Mouse (Mus musculus) cerebellum, postnatal 36 days (tissue): ENCODE measurements around the gene Cacna1a.

Experiments used
- DNase-seq, 2 experiments: peaks; one replicate each; pipeline ENCODE4 v3.0.0; 2021 to 2022; ENCODE audit warnings: mixed read lengths in 2 of 2

Gene Cacna1a

DNA sequence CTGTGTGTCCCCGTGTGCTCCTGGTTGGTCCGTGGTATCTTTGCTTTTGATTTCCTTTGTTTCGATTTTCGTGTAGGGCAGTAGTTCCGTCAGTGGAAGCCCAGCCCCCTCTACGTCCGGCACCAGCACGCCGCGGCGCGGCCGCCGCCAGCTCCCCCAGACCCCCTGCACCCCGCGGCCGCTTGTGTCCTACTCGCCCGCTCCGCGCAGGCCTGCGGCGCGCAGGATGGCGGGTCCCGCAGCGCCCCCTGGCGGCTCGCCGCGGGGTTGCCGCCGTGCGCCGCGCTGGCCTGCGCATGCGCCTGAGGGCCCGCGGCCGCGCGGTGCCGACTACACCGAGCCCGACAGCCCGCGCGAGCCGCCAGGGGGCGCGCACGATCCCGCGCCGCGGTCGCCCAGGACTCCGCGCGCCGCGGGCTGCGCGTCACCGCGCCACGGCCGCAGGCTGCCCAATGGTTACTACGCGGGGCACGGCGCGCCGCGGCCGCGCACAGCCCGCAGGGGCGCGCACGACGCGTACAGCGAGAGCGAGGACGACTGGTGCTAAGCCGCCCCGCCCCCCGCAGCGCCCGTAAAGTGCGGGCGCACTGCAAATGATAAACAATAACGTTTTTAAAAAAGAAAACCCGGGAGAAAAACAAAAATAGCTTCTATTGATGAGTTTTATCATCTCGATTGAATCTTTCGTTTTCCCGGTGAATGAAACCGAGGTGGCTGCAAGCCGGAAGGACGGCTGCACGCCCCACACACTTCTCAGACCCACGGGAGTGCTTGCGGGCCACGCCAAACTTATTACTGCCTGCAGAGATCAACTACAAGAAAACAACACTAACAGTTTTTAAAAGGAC, 251.1 kb downstream of the Cacna1a start:
- DNase-seq, result peak; percentile 91 to 94

DNA sequence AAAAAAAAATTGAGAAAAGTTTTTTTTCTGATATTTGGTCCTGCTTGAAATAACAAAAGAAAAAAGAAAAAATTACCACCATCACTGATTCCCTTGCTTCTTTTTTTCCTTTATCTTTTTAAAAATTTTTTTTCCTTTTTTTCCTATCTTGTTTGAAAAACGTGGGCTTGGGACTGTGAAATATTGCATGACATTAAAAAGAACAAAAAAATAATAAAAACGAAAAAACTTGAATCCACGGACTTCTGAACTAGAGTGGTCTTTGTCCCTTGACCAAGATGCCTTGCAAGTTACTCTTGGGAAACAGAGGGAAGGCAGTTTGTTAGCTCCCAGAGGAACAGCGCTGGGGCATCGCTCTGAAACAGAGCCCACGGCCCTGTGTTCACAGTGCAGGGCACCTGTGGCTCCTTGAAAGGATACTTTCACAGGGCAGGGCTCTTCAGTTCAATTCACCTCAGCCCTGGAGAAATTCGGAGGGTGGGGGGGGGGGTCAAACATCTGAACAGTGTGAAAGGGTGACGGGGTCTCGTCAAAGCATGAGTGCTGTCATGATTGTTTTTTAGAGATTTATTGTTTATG, 251.9 kb downstream of the Cacna1a start:
- no peak for DNase-seq

DNA sequence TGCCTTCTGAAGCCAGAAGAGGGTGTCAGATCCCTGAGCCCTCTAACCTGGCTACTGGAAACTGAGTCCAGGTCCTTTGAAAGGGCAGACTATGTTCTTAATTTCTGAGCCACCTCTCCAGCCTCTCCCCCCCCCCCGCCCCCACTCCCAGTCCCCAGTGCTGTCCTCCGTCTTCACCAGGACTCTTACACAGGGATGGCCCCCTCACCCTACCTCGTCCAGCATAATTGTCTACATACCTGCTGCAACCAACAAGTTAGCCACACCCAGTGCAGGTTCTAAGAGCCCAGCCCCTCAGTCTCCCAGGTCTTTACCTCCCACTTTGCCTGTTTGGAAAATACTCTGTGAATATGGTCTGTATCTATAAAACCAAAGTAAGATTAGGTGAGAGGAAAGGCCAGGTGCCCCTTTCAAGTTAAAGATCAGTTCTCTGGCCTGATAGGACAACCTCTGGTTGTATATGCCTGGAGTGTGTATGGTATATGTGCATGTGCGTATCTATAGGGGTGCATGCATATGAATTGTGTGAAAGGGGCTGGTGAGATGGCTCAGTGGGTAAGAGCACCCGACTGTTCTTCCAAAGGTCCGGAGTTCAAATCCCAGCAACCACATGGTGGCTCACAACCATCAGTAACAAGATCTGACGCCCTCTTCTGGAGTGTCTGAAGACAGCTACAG, 252.5 kb downstream of the Cacna1a start:
- DNase-seq, result no peak

DNA sequence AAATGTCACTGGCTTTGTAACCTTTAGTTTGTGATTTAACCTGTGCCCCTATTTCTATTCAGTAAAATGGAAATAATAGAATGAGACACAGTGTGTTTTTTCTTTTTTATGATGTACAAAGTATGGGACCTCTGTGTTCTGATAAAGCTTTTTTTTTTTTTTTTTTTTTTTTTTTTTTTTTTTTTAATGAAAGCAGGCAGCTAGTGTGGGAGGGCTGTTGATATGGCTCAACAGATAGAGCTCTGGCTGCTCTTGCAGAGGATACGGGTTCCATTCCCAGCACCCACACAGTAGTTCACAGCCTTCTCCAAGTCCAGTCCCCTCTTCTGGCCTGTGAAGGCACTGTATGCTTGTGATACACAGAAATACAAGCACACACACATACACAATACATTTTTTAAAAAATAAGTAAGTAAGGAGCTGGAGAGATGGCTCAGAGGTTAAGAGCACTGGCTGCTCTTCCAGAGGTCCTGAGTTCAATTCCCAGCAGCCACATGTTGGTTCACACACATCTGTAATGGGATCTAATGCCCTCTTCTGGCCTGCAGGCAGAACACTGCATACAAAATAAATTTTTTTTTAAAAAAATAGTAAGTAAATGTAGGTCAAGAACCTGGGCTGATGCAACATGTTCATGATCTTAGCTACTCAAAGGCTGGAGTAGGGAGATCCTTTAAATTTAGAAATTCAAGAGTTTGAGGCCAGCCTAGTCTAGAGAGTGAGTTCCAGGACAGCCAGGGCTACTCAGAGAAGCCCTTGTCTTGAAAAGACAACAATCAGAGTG, 253.5 kb downstream of the Cacna1a start:
- DNase-seq, result no peak

DNA sequence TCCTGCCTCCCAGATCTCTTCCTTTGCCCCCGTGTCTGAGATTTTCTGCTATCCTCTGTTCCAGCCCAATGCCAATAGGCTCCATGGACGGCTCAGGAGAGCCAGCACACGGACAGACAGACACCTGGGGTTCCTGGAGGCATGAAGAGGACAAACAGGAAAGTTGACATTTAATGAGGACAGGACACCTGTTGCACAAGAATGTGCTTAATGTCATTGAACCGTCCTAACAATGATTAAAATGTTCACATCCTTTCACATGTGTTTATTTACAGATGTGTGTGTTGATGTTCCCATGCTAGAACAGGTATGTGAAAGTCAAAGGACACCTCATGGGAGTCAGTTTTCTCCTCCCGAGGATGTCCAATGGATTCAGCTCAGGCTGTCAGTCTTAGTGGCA, 254.8 kb downstream of the Cacna1a start:
- no peak for DNase-seq

DNA sequence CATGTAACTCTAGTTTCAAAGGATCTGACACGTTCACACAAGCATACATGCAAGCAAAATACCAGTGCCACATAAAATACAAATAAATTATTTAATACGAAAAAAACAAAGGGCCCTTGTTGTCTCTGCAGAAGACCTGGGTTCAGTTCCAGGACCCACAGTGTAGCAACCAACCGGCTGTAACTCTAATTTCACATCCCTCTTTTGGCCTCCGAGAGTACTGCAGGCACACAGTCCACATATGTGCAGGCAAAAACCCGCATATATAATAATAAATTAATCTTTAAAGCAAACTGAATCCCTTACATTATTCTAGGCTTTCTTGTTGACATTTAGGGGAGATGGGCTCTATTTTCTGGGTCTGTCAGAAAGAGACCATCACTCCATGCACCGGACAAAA, 258.6 kb downstream of the Cacna1a start:
- DNase-seq, result no peak

DNA sequence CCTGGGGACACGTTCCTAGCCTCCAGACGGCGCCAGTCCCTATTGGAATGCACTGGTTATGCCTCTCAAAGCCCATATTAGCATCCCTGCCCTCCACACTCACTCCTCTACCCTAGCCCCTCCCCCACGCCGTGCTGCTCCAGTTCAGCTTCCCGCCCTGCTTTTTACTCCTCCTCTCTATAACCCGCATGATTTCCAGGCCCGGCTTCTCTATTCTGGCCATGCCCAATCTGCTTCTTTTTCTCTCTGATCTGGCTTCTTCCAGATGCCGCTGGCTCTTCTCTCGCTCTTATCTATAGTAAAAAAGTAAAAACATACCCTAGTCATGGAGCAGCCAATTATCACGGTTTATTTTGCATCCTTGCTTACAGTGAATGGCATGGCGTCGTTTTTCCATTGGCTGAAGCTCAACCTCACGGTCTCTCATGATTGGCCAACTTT, 259.2 kb downstream of the Cacna1a start:
- DNase-seq, result no peak

DNA sequence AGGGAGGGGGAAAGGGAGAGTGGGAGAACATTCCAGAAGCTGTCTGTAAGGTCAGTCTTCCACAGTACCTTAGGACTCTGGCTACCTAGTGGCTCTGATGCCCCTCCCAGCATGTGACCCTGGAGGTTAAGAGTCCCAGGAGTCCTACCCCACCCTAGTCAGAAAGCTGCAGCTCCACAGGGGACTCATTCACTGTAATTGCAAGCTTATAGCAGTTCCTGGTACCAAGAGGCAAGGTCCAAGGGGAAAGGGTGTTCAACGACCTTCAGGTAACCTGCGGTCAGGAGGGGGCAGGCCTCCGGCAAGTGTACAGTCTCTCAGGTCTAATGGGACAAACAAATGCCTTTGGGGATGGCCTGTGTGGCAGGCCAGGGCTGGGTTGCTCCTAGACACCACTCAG, 262.0 kb downstream of the Cacna1a start:
- no peak for DNase-seq

DNA sequence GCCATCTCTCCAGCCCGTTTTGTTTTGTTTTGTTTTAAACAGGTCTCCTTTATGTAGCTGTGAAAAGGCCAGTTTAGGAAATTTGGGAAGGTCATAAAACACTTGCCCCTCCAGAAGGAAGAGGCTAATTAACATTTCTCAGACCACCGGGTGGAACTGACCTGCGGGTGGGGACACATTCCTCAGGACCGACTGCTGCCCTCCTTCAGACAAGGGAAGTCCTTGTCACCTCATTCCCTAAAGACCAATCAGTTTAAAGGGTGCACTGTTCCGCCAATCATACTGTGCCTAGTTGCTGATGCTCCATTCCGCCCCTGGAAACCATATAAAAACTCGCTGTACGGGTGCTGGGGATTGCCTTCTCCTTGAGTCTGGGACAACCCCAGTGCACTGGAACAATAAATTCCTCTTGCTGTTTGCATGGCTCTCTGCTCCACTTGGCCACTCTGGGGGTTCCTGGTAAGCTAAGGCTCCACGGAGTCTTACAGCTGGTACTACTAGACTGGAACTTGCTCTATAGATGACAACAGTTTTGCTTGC, 264.9 kb downstream of the Cacna1a start:
- DNase-seq, result no peak

DNA sequence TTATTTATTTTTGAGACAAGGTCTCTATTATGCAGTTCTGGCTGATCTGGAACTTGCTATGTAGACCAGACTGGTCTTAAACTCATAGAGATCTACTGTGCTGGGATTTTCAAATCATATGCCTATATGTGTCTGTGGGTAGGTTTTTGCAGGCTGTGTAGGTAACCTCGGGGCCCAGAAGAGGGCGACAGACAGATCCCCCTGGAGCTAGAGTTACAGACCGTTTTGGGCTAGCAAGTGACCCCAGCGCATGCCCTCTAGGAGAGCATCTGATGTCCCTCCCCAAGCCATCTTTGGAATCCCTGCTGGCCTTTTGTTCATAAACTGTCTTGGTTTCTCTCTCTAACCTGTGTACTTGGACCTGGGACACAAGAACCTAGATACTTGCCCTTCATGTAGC, 266.4 kb downstream of the Cacna1a start:
- DNase-seq, result no peak

DNA sequence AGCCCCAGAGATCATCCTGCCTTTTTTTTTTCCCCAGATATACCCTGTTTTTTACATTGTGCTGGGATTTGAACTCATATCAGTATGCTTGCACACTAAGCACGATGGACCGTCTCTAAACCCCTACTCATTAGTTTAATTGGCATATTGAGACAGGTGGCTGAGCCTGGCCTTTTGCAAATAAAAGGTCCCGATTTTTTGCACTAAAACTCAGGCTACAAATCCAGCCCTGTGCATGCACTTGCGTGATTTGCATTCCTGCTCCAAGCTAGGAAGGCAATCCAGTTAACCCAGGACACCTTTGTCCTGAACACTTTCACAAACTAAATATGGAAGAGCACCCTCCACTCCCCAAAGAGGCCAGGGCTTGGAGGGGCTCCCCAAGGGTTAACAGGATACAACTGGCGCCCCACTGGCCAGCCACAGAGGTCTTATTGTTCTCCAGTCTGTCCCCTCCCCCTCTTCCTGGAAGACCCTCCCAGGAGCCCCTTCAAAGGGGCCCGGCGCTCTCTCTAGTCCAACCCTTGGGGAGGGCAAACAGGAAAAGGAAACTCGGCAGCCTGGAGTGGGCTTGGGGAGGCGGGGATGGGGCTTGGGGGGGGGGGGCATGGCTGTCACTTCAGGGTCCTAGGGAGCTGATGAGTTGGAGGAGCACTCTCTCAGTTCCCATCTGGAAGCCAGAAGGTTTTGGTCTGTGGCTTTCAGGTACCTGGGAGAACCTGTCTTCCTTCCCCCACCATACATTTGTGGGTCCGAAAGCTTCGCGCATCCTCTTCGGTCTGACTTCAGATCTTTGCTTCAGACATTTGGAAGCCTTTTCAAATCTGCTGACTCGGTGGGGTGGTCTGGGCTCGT, 267.3 kb downstream of the Cacna1a start:
- no peak for DNase-seq

DNA sequence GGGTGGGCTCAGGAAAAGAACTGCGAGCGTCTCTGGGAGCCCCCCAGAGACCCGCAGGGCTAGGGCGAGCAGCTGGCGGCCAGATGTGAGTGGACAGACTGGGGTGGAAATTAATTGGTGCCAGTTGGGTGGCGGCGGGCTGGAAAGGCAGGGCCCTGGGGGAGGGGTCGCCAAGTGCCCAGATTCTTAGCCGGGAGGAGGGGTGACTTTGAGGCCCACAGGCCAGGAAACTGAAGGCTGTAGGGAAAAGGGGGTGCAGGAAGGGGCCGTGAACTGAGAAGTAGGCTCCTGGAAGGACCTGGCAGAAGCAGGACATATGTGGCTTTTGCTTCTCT, 267.9 kb downstream of the Cacna1a start:
- no peak for DNase-seq

DNA sequence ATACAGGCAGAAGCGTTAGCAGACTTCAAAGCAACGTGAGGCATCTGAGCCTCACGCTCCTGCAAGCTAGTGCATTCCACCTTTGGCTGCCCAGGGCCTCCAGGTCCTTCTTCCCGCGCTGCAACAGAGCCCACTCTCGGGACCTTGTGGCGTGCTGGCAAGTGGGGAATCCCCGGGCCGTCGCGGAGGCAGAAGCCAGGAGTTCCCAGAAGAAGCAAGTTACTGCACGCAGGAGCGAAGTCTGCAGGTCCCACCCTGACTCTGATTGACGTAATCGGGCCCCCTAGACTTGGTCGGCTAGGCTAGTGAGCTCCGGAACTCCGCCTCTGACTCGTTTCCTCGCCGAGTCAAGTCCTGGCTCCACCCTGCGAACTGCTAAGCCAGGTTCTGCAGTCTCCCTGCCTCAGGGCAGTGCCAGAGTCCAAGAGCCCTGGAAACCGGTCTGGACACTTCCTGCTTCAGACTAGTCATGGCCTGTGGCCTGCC, 268.4 kb downstream of the Cacna1a start:
- peak; percentile 35 to 48 for DNase-seq

DNA sequence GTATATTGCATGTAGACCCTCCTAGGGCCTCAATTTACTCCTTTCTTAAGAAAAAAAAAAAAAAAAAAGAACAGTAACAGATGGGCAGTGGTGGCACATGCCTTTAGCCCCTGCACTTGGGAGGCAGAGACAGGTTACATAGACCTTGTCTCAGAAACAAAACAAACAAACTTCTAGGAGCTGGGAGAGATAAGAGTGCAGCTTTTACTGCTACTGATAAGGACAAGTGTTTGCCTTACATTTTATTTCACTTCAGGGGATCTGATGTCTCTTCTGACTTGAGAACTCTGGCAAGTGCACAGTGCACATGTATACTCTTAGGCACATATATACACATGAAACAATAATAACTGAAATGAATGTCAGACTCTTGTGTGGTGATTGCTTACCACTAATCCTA, 269.0 kb downstream of the Cacna1a start:
- DNase-seq, result no peak

DNA sequence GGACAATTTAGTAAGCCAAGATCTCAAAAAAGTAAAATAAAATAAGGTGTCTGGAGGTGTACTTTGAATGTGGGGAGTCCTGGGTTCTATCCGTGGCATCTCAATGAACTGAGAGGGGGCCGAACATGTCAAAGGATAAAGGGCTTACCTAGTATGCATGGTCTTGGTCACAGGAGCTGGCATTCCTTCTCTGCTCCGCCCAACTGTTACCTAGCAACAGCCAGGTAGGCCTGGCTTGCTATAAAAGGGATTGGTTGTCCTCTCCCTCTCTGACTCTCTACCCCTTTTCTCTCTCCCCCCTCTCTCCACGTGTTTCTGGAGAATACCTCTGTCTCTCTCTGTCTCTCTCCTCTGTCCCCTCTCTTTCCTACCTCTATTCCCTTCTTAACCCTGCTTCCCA, 269.4 kb downstream of the Cacna1a start:
- DNase-seq, result no peak

DNA sequence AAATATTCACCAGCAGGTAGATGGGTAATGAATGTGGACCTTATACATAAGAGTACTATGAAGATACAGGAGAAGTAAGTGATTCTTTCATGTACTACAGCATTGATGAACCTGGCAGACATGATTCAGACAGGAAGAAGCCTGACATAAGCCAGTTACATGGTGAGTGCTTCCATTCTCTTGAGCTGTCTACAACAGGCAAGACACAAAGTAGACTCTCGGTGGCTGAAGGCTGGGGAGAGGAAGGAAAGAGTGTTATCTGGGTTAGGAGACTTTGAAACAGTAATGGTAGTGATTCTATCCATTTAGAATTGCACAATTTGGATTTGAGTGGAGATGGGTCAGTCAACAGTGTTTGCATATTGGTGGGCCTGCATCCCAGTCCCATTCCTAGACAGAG, 270.7 kb downstream of the Cacna1a start:
- DNase-seq, result no peak

DNA sequence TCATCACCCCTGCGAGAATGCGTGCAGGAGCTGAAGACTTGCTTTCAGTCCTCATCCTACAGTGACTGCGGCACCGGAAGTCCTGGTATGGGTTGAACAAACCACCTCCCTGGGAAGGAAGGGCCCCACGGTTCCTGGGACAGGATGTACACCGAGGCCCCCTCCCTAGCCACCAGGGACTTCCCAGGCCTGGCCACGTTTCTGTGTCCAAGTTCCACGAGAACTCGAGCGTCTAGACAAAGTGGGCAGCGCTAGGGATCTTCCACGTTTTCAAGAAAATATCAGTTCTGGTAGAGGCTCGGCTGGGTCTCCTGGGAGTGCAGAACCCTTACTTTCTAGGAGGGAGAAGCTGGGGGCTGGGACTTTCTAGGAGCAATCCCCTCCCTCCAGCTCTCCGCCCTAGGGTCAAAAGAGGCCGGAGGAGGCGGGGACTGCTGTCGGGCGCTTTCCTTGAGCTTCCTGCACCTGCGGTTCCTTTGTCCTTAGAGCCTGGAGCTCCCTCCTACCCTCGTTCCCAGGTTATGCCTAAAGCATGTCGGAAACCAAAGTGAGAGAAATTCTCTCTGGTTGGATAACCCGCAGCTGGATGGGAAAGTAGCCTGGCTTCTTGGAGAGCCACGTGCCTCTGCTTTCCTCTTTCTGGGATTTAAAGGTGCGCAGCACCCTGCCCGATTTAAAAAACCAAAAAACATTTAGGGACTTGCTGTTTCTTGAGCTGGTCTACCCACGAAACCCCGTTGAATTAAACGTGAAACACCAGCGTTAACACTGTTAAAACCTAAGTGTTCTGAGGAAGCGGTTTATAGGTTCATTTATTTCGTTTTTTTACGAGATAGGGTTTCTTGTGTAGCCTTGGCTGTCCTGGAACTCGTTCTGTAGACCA, 271.9 kb downstream of the Cacna1a start:
- DNase-seq, result no peak

DNA sequence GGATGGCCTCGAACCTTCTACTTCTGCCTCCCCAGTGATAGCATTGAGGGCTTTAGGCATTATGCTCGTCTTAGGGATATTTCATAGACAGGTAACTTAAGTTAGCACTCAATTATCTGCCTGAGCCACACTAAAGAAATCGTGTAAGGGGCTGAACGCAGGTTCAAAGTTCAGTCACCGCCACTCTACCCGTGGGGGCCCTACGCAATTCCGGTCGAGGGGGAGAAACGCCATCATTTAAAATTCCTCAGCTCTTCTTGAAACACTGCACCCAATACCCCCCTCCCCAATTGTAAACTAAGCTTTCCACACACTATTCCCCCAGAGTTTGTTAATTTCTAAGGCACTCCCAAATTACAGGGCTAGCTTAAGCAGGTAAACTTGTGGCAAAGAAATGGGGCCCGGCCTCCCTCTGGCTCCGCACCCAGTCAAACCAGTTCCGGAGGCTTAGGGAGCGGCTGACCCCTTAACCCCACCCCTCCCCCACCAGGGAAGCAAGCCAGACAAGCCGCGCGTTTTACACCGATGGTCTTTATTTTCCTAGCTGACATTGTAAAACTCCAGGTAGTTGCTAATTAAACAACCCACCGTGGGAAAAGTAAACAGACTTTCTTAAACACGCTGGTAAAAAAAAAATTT, 272.7 kb downstream of the Cacna1a start:
- DNase-seq, result no peak

DNA sequence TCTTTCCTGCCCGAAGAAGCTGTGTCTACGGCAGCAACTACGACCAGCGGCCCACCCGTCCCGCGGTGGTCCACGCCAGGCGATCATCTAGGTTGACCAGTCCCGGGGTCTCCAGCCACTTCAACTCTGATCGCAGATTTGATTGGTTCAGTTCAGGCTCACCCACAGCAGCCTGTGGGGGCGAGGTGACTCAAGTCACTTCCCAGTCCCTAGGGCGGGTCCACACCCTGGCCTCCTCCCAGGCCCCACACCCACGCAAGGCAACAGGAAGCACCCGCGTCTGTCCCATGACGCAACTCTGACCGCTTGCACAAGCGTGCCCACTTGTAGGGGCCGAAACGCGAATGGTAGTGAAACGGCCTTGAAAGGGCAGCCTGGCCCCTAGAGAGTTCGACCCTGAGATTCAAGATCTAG, 273.2 kb downstream of the Cacna1a start:
- peak; percentile 66 to 73 for DNase-seq

DNA sequence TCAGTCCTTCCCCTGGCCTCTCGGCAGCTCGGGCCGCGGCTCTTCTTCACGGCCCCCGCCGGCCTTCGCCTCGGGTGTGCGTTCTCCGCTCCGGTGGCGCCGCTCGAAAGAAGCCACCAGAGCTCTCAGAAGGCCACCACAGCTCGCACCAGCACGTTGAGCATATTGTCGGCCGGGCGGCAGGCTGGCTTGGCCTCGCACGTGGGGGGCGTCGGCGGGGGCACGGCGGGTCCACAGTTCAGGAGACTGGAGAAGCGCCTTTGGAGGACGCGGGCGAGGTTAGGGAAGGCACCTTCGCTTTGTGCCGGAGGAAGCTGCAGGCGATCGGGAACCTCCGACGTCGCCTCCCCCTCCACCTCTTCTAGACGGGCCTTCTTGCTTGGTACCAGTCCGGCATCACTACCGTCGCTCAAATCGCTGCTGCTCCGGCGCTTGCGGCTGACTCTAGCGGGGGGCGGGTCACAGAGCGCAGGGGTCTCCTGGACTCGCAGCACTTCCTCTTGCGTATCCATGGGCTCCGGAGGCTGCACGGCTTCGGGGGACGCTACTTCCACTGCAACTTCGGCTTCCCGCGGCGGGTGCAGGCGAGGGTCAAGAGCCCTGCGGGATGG, 273.8 kb downstream of the Cacna1a start:
- peak in 1 of 2 experiments; percentile 47 for DNase-seq
